Mouse (Mus musculus): ENCODE measurements around the gene Slc6a18. TPM values are rescaled to one million over a fixed set of nuclear protein-coding genes. Genes with fewer than 3 reads are reported as not detected.

Gene Slc6a18
- total and polyA plus RNA-seq, 3 experiments, result not detected

- H3K27me3 ChIP-seq (ENCODE audit: control insufficient read depth in 1 of 2, insufficient read depth in 2 of 2, low read length in 2 of 2), result peaks cover 4 to 9% of the 10 kb centered on the region in 2 experiments; a peak in 3 of 4 replicates
- H3K36me3 ChIP-seq (ENCODE audit: control insufficient read depth in 1 of 2, insufficient read depth in 2 of 2, low read length in 2 of 2), result no peaks in the 10 kb centered on the region
- no peak for TF ChIP-seq EP300 (IDR thresholded peaks at IDR 0.05; ENCODE audit: low read depth in 1 of 2, low read length in 2 of 2)
- no peak for TF ChIP-seq NELFE (IDR thresholded peaks at IDR 0.05; ENCODE audit: low read depth, low read length)
- TF ChIP-seq UBTF (IDR thresholded peaks at IDR 0.05; ENCODE audit: borderline replicate concordance, insufficient read depth, low read depth, low read length), result no peak
- no peak for TF ChIP-seq SIN3A (IDR thresholded peaks at IDR 0.05; ENCODE audit: low read length)
- no peak for TF ChIP-seq POLR2AphosphoS5 (IDR thresholded peaks at IDR 0.05; ENCODE audit: borderline replicate concordance, low read depth, low read length)
- no peak for TF ChIP-seq MEF2A (IDR thresholded peaks at IDR 0.05; ENCODE audit: extremely low read depth, insufficient replicate concordance, low read depth, low read length, poor library complexity, severe bottlenecking)
- TF ChIP-seq USF1 (IDR thresholded peaks at IDR 0.05; ENCODE audit: low read depth, low read length), result no peak
- TF ChIP-seq TCF12 (IDR thresholded peaks at IDR 0.05; ENCODE audit: low read depth, low read length), result no peak
- no peak for TF ChIP-seq E2F4 (IDR thresholded peaks at IDR 0.05; ENCODE audit: borderline replicate concordance, low read depth, low read length)
- no peak for TF ChIP-seq JUND (IDR thresholded peaks at IDR 0.05; ENCODE audit: low read depth, low read length)
- no peak overlapping the region for H3K9ac ChIP-seq (ENCODE audit: control insufficient read depth, low read depth, low read length, poor library complexity, severe bottlenecking)
- no peaks in the 10 kb centered on the region for H3K4me1 ChIP-seq (ENCODE audit: control insufficient read depth in 1 of 2, insufficient read depth in 2 of 2, low read length in 2 of 2)
- H3K9me3 ChIP-seq (replicated peaks; ENCODE audit: insufficient read depth, low read length), result no peaks in the 10 kb centered on the region
- H3K27ac ChIP-seq (ENCODE audit: control insufficient read depth, low read depth, low read length), result no peak overlapping the region
- H3K79me2 ChIP-seq (ENCODE audit: control insufficient read depth, insufficient read depth, low read length, poor library complexity), result no peaks in the 10 kb centered on the region
- no peak for DNase-seq (ENCODE audit: low read depth, low spot score)
- no peak overlapping the region for H3K4me3 ChIP-seq (ENCODE audit: control insufficient read depth in 1 of 2, insufficient read depth in 1 of 2, low read depth in 2 of 2, low read length in 2 of 2)
These were observed 34.4 kb upstream of the Slc6a18 start for GRCm38 (mm10) chr13:73712228-73712627.

GRCm38 (mm10) chr13:73711803-73712202 lies 34.0 kb upstream of the Slc6a18 start:
- no peak for DNase-seq (ENCODE audit: low read depth, low spot score)
- no peaks in the 10 kb centered on the region for H3K9me3 ChIP-seq (replicated peaks; ENCODE audit: insufficient read depth, low read length)
- no peak for TF ChIP-seq ZNF384 (IDR thresholded peaks at IDR 0.05; ENCODE audit: low read depth, low read length)
- TF ChIP-seq NELFE (IDR thresholded peaks at IDR 0.05; ENCODE audit: low read depth, low read length), result no peak
- TF ChIP-seq NRF1 (IDR thresholded peaks at IDR 0.05; ENCODE audit: insufficient read depth, low read depth, low read length, poor library complexity, severe bottlenecking), result no peak
- no peak for TF ChIP-seq ETS1 (IDR thresholded peaks at IDR 0.05; ENCODE audit: low read depth, low read length)
- TF ChIP-seq JUND (IDR thresholded peaks at IDR 0.05; ENCODE audit: low read depth, low read length), result no peak
- TF ChIP-seq POLR2A (IDR thresholded peaks at IDR 0.05; ENCODE audit: control insufficient read depth in 1 of 2, insufficient read depth in 1 of 2, low read depth in 1 of 2, low read length in 2 of 2, poor library complexity in 1 of 2), result no peak
- no peak overlapping the region for H3K27ac ChIP-seq (ENCODE audit: control insufficient read depth, low read depth, low read length)
- no peak overlapping the region for H3K9ac ChIP-seq (ENCODE audit: control insufficient read depth, low read depth, low read length, poor library complexity, severe bottlenecking)
- peaks cover 4 to 9% of the 10 kb centered on the region in 2 experiments; a peak in 3 of 4 replicates for H3K27me3 ChIP-seq (ENCODE audit: control insufficient read depth in 1 of 2, insufficient read depth in 2 of 2, low read length in 2 of 2)
- no peaks in the 10 kb centered on the region for H3K36me3 ChIP-seq (ENCODE audit: control insufficient read depth in 1 of 2, insufficient read depth in 2 of 2, low read length in 2 of 2)
- no peak overlapping the region for H3K4me3 ChIP-seq (ENCODE audit: control insufficient read depth in 1 of 2, insufficient read depth in 1 of 2, low read depth in 2 of 2, low read length in 2 of 2)
- H3K79me2 ChIP-seq (ENCODE audit: control insufficient read depth, insufficient read depth, low read length, poor library complexity), result no peaks in the 10 kb centered on the region; the same call in 1 of the 2 replicates
- no peaks in the 10 kb centered on the region for H3K4me1 ChIP-seq (ENCODE audit: control insufficient read depth in 1 of 2, insufficient read depth in 2 of 2, low read length in 2 of 2)

Data from MEL (cell line).